Mouse (Mus musculus): ENCODE measurements at regions not wholly inside any gene's neighbourhood (a gene's known extent, or its start where the extent isn't known, plus 50 kb on each side); places are given as distances from the start of the nearest gene placed in this dataset.

DNA sequence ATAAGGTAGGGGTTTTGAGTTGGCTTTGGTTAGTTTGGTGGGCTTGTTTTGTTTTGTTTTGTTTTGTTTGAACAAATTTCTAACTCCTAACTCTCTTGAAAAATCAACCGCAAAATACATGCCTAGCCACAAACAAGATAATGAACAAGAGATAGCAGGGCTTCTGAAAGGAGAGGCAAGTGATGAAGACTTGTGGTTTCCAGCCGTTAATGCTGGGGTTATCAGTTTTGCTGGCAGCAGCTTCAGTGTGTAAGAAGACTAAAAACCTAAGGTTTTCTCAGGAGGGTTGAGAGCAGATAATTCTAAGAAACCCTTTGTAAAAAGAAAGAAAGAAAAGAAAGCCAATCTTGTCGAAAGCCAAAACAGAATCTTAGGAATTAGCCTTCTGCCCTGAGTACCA, 115.6 kb downstream of the Dad1 start:
- TF ChIP-seq CTCF (IDR thresholded peaks at IDR 0.05; ENCODE audit: borderline replicate concordance, insufficient read depth, low read length), result no peak
- TF ChIP-seq POLR2A (IDR thresholded peaks at IDR 0.05; ENCODE audit: low read depth, low read length), result no peak
